Mouse (Mus musculus): ENCODE measurements at regions not wholly inside any gene's neighbourhood (a gene's known extent, or its start where the extent isn't known, plus 50 kb on each side); places are given as distances from the start of the nearest gene placed in this dataset.

DNA sequence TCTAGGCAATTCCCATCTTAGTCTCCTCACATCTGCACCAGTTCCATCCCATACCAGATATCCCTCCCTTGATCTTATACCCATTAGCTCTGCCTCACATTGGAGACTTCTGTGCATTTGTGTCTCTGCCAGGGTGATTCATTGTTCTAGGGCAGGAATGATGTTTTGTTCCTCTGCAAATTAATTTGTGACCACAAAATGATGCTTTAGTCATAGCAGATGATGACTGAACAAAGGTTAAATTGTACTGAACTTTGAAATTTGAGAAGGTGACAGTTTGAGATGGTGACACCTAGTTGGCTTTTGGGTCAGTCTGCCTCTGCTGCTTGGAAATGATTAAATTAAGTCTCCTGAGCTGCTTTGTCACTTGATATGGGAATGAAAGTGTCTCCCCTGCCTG, 248.8 kb upstream of the Tbl1xr1 start:
- no peak for TF ChIP-seq CTCF (IDR thresholded peaks at IDR 0.05 in 2 of 3, conservative IDR thresholded peaks at IDR 0.05 in 1 of 3; ENCODE audit: control insufficient read depth in 1 of 3, insufficient read depth in 1 of 3, low read depth in 2 of 3, low read length in 3 of 3, poor library complexity in 1 of 3, severe bottlenecking in 1 of 3)
- TF ChIP-seq USF1 (IDR thresholded peaks at IDR 0.05; ENCODE audit: low read depth, low read length) = no peak
- TF ChIP-seq POLR2A (IDR thresholded peaks at IDR 0.05; ENCODE audit: control insufficient read depth in 1 of 2, insufficient read depth in 1 of 2, low read depth in 1 of 2, low read length in 2 of 2, poor library complexity in 1 of 2) = no peak
- no peak for TF ChIP-seq HCFC1 (IDR thresholded peaks at IDR 0.05; ENCODE audit: low read depth, low read length)
- TF ChIP-seq ZKSCAN1 (IDR thresholded peaks at IDR 0.05; ENCODE audit: low read depth, low read length) = no peak
- no peak for TF ChIP-seq E2F4 (IDR thresholded peaks at IDR 0.05; ENCODE audit: borderline replicate concordance, low read depth, low read length)
- no peak for TF ChIP-seq EP300 (IDR thresholded peaks at IDR 0.05; ENCODE audit: low read depth in 1 of 2, low read length in 2 of 2)
- no peak for TF ChIP-seq GABPA (IDR thresholded peaks at IDR 0.05; ENCODE audit: low read depth, low read length)
- TF ChIP-seq ELF1 (IDR thresholded peaks at IDR 0.05; ENCODE audit: low read depth, low read length) = no peak
- TF ChIP-seq TCF12 (IDR thresholded peaks at IDR 0.05; ENCODE audit: low read depth, low read length) = no peak
- no peak for TF ChIP-seq NELFE (IDR thresholded peaks at IDR 0.05; ENCODE audit: low read depth, low read length)
- no peak for TF ChIP-seq MAX (IDR thresholded peaks at IDR 0.05; ENCODE audit: low read length)
- no peak for TF ChIP-seq ZNF384 (IDR thresholded peaks at IDR 0.05; ENCODE audit: low read depth, low read length)

All from MEL (cell line).